ENCODE assay signal across 29 mouse cellular contexts in the genomic region with DNA sequence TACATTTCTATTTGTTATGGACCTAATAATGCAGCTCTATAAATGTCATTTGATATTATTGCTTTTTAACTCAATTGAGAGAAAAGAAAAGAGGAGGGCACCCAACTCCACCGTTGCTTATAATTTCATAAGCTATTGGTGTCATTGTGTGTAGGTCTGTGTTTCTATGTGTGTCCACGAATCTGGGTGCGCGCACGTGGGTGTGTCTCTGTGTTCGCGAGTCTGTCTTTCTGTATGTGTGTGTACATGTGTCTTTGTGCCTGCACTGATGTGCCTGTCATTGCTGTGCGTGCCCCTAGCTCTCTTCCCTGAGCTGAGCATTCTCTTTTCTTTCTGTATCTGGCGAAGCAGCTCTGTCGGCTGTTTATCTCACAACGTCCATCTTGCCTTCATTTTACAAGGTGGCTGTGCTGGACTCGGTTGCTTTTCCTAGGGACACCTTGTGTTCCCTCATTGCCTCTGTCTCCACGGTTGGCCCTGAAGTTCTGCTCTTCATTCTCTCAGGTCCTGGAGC.
A peak's percentile ranks its signal among the peaks of the same experiment; 100 is the strongest.
DNase-seq lines count a peak whose midpoint lies in the region; ATAC-seq and TF ChIP-seq lines count a peak whose summit lies in the region.
"Had no signal": no experiment of that assay in that cellular context is flagged by ENCODE, and none has a peak within 500 bp of the region (broad histone marks: within the 10 kb centered on the region; RNA-seq: fewer than 3 reads in every experiment).

No protein-coding gene starts in this region.

- no peak overlapping the region for H3K4me3 ChIP-seq in heart, embryonic 13.5 days
- H3K4me3 ChIP-seq in heart, adult 2 months: no peak overlapping the region
- peak overlapping the region; percentile 17 for H3K4me3 ChIP-seq in erythroblast, embryonic 14.5 days (replicated peaks)
- H3K4me3 ChIP-seq in liver, embryonic 13.5 days (replicated peaks): no peak overlapping the region
- H3K4me3 ChIP-seq: embryonic facial prominence, embryonic 10.5 days; embryonic facial prominence, embryonic 15.5 days; forebrain, embryonic 10.5 days; forebrain, embryonic 15.5 days; gastrocnemius, adult 2 months; intestine, embryonic 15.5 days; left cerebral cortex, adult 2 months; limb, embryonic 13.5 days; midbrain, embryonic 12.5 days; neural tube, embryonic 13.5 days had no signal

- no peak for TF ChIP-seq EP300 in heart, adult 2 months (IDR thresholded peaks at IDR 0.05; ENCODE audit: insufficient read depth, low read depth, low read length)

- TF ChIP-seq CTCF in heart, adult 2 months (IDR thresholded peaks at IDR 0.05): no peak

- H3K9me3 ChIP-seq in heart, embryonic 13.5 days: no peaks in the 10 kb centered on the region
- no peaks in the 10 kb centered on the region for H3K9me3 ChIP-seq in erythroblast, embryonic 14.5 days (ENCODE audit: control insufficient read depth, low read length)
- H3K9me3 ChIP-seq in liver, embryonic 13.5 days (replicated peaks): no peaks in the 10 kb centered on the region
- H3K9me3 ChIP-seq: embryonic facial prominence, embryonic 10.5 days; embryonic facial prominence, embryonic 15.5 days; forebrain, embryonic 10.5 days; forebrain, embryonic 15.5 days; intestine, embryonic 15.5 days; limb, embryonic 13.5 days; midbrain, embryonic 12.5 days; neural tube, embryonic 13.5 days had no signal

- 0 out of 2 replicates have a peak overlapping the region, but pooled peaks have one; percentile 2 for H3K4me2 ChIP-seq in heart, embryonic 13.5 days
- H3K4me2 ChIP-seq in liver, embryonic 13.5 days: peak overlapping the region; percentile 52
- H3K4me2 ChIP-seq: embryonic facial prominence, embryonic 15.5 days; forebrain, embryonic 15.5 days; intestine, embryonic 15.5 days; limb, embryonic 13.5 days; lung, embryonic 14.5 days; midbrain, embryonic 12.5 days; neural tube, embryonic 13.5 days had no signal

- H3K79me2 ChIP-seq in heart, adult 2 months (replicated peaks; ENCODE audit: control insufficient read depth, insufficient read depth, low read length): no peaks in the 10 kb centered on the region

- peaks cover 8% of the 10 kb centered on the region for H3K4me1 ChIP-seq in heart, embryonic 13.5 days
- H3K4me1 ChIP-seq in heart, adult 2 months (ENCODE audit: control insufficient read depth, insufficient read depth, low read length): no peaks in the 10 kb centered on the region
- peaks cover 55% of the 10 kb centered on the region for H3K4me1 ChIP-seq in erythroblast, embryonic 14.5 days (ENCODE audit: control insufficient read depth)
- peaks cover 49% of the 10 kb centered on the region for H3K4me1 ChIP-seq in liver, embryonic 13.5 days (replicated peaks)
- H3K4me1 ChIP-seq: embryonic facial prominence, embryonic 15.5 days; intestine, embryonic 15.5 days; limb, embryonic 13.5 days had no signal

- H3K9ac ChIP-seq in heart, embryonic 13.5 days: no peak overlapping the region
- H3K9ac ChIP-seq in heart, adult 2 months (ENCODE audit: low read depth, low read length): no peak overlapping the region
- peak overlapping the region; percentile 42; the same call in 1 of the 2 replicates for H3K9ac ChIP-seq in liver, embryonic 13.5 days
- H3K9ac ChIP-seq: embryonic facial prominence, embryonic 15.5 days; forebrain, embryonic 15.5 days; intestine, embryonic 15.5 days; limb, embryonic 13.5 days; lung, embryonic 14.5 days; midbrain, embryonic 12.5 days; neural tube, embryonic 13.5 days had no signal

- ATAC-seq in heart, embryonic 13.5 days (ENCODE audit: extremely low read depth, insufficient number of reproducible peaks, low FRiP score, low TSS enrichment): no peak
- peak; percentile 60 for ATAC-seq in liver, embryonic 13.5 days (ENCODE audit: low read depth)
- 0 out of 2 replicates have a peak, but pooled peaks have one; percentile 9 for ATAC-seq in megakaryocyte progenitor cell, adult 5-6 weeks (replicated peaks; ENCODE audit: poor library complexity)
- ATAC-seq: forebrain, embryonic 15.5 days; hindbrain, embryonic 16.5 days; intestine, embryonic 15.5 days had no signal

- no peaks in the 10 kb centered on the region for H3K36me3 ChIP-seq in heart, embryonic 13.5 days
- H3K36me3 ChIP-seq in heart, adult 2 months (ENCODE audit: control insufficient read depth, insufficient read depth, low read length): no peaks in the 10 kb centered on the region
- no peaks in the 10 kb centered on the region for H3K36me3 ChIP-seq in erythroblast, embryonic 14.5 days (ENCODE audit: control insufficient read depth)
- H3K36me3 ChIP-seq in liver, embryonic 13.5 days: no peaks in the 10 kb centered on the region
- H3K36me3 ChIP-seq: embryonic facial prominence, embryonic 10.5 days; embryonic facial prominence, embryonic 15.5 days; forebrain, embryonic 10.5 days; forebrain, embryonic 15.5 days; intestine, embryonic 15.5 days; limb, embryonic 13.5 days; midbrain, embryonic 12.5 days; neural tube, embryonic 13.5 days had no signal

- DNase-seq in heart, adult 2 months: no peak
- DNase-seq in liver, embryonic 13.5 days: peak; percentile 8
- DNase-seq in layer of hippocampus, postnatal 36 days: no peak
- no peak for DNase-seq in adrenal gland, postnatal 36 days
- no peak for DNase-seq in left cerebral cortex, postnatal 4 days
- DNase-seq: adrenal gland, postnatal 10 days; cerebellum, adult 18-20 months; cerebellum, postnatal 10 days; gastrocnemius, adult 2 months; gastrocnemius, postnatal 36 days; heart, postnatal 14 days; kidney, adult 2 months; lung, embryonic 14.5 days; lung, postnatal 14 days had no signal

- peaks cover 30% of the 10 kb centered on the region for H3K27me3 ChIP-seq in heart, embryonic 13.5 days (replicated peaks)
- no peaks in the 10 kb centered on the region for H3K27me3 ChIP-seq in heart, adult 2 months (ENCODE audit: control insufficient read depth, insufficient read depth, low read length)
- H3K27me3 ChIP-seq in erythroblast, embryonic 14.5 days (ENCODE audit: control insufficient read depth): 0 out of 2 replicates have a peak, but pooled peaks cover 3% of the 10 kb centered on the region
- no peaks in the 10 kb centered on the region for H3K27me3 ChIP-seq in liver, embryonic 13.5 days
- H3K27me3 ChIP-seq: CH12.LX; forebrain, embryonic 15.5 days had no signal

- H3K27ac ChIP-seq in heart, embryonic 13.5 days (replicated peaks): no peak overlapping the region
- H3K27ac ChIP-seq in heart, adult 2 months: no peak overlapping the region
- peak overlapping the region; percentile 83 for H3K27ac ChIP-seq in liver, embryonic 13.5 days
- H3K27ac ChIP-seq: embryonic facial prominence, embryonic 10.5 days; embryonic facial prominence, embryonic 15.5 days; forebrain, embryonic 10.5 days; forebrain, embryonic 15.5 days; gastrocnemius, adult 2 months; intestine, embryonic 15.5 days; kidney, postnatal 0 days; left cerebral cortex, adult 2 months; limb, embryonic 13.5 days; midbrain, embryonic 12.5 days; neural tube, embryonic 13.5 days had no signal

- WGBS in heart, embryonic 13.5 days: 68% methylated on average over 13 of the region's 13 CpGs
- WGBS in heart, adult 2 months: 70% methylated on average over 13 of the region's 13 CpGs
- WGBS in liver, embryonic 13.5 days (ENCODE audit: insufficient replicate concordance): 56% methylated on average over 13 of the region's 13 CpGs

- no peak for TF ChIP-seq POLR2A in heart, adult 2 months (IDR thresholded peaks at IDR 0.05; ENCODE audit: insufficient read depth, low read depth, low read length)

- intact Hi-C loops in heart, adult 2 months (cut with DNase I): no loop called here
- intact Hi-C loops in left cerebral cortex, postnatal 4 days (cut with DNase I): loop anchor here (10.0 kb wide), 2 partner anchors 204 to 324 kb away; a partner anchor contains a TSS
